Mouse (Mus musculus): Measurements from ENCODE around the gene Nlrp4f.
A peak's percentile ranks its signal among the peaks of the same experiment; 100 is the strongest.

Nlrp4f gene

DNA sequence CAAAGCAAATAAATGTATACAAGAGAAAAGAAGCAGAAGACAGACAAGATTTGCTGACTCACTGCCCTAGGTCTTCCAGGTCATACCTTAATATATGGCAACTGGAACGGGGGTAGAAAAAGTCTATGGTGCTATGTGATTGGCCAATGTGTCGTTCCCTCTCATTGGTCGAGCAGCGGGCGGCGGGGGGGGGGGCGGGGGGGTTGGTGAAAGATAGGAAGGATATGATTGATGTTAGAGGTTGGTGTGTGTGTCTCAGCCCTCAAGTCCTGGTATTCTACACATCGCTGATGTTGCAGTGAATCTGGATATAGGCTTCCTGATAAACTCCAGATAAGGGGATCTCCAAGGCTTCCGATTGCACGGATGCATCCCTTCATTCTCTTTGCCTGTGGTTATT, at the start of gene Nlrp4f:
Nlrp4f (minus strand) TSS at position 101 of the 400 bp plus-strand sequence.
- no peak for DNase-seq

DNA sequence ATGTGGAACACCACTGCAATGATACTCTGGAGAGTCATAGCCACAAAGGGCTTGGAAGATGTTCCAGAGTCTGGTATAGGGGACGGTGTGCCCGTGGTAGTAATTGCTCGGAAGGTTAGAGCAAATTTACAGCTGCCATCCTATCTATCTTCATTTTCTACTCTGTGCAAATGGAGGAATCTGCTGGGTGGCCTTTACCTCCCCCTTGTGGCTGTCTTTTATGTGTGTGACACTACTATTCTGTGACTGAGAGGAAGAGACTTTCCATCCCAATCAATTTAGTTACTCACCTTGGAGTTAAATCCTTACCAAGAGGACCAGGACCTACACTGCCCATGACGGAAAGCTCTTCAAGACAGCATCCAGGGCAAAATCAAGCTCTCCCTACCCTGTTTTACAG, 37.5 kb upstream of the Nlrp4f start:
- DNase-seq = no peak

DNA sequence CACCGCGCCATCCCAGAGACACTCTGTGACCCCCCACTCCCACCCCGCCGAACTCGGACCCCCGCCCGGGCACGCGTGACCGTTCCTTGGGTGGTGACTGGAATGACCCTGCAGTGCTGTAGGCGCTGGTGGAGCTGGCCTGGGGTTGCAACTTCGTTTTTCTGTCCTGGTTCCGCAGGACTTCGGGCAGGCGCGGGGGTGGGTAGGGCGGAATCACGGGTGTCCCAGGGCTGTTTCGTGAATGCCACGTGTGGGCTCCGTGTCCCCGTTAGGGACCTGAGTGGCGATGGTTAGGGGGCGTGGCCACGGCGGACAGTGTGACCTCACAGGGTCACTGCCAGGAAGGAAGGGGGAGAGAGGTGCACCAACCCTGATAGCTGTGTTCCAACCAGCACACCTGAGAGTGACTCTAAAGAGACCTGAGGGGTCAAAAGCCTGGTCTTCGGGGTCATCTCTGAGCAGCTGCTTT, 36.6 kb upstream of the Nlrp4f start:
- DNase-seq = peak; percentile 30

DNA sequence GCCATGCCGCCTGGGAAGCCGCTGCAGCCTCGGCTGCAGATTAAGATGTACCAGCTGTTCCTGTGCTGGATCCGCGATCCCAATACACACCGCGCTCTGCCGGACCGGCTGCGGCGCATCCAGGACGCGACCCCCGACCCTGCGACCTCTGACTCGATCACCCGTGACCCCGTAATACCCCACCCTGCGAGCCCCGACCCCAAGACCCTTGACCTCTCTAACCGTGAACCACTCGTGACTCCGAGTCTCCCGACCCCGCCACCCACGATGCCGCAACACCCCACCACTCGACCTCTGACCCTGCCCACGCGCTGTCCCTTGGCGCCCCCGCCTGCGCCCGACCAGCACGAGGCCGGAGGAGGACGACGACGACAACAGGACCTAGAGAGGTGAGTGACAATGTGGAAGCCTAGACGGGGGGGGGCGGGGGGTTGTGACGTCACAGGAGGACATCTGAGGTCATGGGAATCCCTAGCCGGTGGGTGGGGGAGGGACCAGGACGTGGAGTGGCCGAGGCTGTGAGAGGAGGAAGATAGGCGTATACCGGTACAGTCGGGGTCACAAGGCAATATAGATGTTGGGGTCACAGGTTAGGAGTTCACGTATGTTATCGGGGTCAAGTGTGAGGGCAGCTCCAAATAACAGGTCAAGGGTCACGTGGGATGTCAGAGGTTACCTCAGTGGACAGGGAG, 36.0 kb upstream of the Nlrp4f start:
- peak; percentile 67 for DNase-seq

DNA sequence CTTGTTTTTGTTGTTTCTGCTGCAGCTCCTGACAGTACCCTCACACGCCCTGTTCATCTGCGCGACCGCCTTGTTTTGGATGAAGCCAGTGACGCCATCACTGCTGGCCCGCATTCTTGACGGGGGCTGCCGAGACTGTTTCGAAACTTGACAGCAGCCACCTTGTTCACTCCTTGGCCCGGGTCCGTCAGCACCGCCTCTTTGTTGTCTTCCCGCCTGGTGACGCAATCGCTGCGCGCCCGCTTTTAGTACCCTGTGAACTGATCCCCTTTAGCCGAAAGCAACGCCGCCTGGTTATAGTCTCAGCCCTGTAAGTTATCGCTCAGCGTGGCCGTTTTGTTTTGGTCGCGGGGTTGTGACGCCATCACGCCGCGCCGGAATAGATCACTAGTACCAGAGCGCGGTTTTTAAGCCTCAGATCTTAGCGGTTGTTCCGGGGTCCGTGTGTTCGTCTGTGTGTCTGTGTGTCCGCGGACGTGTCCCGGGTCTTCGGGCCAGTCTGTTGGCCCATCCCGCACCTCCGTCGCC, 35.4 kb upstream of the Nlrp4f start:
- DNase-seq = peak; percentile 93

DNA sequence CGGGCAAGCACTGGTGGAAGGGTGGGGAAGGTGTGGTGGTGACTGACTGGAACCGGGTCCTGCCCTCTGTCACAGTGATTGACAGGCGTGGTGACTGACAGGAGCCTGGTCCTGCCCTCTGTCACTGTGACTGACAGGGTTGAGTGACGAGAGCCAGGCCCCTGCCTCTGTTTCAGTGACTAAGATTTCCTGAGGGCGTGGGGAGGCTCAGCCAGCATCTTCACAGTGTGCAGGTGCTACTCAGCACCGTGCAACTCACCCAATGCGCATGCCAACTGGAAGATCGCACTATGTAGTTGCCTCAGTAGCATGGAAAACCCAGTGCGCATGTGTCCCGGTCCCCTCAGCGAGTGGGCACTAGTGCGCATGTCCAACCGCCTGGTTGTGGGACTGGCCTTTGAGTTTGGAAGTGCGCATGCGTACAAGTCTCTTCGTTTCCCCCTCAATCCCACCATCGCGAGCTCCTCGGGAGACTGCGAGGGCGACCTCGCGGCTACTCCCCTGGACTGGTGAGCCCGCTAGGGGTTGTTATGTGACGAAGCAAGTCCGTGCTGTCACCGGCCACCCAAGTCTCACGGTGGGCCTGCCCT, 34.8 kb upstream of the Nlrp4f start:
- peak; percentile 95 for DNase-seq

DNA sequence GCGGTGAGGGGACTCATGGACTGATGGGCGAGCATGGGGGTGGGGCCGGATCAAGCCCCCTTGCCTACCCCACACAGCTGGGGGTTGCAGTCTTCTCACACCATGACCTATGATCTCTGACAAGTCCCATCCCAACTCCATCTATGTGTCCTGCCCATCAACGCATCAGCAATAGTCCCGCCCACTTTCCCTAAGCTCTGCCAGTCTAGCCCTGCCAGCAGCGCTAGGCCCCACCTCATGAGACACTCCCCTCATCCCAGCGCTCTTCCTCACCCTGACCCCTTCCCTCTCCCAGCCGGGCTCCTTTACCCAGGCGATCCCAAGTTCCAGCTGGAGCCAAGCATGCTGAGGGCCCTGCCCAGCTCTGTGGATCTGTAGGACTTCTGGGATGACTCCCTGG, 31.4 kb upstream of the Nlrp4f start:
- DNase-seq = no peak

DNA sequence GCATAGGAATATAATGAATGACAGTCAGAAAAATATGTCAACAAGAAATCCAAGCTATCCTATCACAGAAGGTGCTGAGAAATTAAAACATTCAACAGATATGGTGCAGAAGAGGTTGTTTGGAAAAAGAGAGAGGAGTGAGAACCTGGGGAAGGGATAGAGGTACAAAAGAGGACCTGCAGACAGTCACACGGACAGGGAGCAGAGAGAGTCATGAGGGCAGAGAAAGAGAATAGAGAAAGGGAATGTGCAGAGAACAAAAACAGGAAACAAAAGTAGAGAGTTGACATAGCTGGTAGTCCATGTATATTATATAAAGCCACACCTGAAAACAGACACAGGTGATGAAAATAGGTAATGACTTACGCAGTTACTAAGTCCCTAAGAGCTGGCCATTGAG, 20.9 kb upstream of the Nlrp4f start:
- no peak for DNase-seq

DNA sequence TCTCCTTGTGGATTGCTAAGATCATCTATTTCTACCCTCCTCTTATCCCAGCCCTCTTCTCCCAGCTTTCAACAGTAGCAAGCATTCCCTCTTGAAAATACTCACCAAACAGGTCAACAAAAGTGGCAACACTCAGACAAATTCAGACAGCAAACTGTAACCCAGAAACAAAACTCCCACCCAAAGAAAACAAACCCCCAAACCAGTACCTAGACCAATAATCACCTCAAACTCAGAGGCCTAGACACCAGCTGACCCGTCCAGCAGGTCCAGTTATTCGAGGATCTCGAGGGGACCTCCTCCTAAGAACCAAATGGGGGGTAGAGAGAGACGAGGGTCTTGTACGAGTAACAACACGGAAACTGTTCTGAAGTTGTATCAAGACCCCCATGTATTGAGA, 20.2 kb upstream of the Nlrp4f start:
- DNase-seq = no peak

DNA sequence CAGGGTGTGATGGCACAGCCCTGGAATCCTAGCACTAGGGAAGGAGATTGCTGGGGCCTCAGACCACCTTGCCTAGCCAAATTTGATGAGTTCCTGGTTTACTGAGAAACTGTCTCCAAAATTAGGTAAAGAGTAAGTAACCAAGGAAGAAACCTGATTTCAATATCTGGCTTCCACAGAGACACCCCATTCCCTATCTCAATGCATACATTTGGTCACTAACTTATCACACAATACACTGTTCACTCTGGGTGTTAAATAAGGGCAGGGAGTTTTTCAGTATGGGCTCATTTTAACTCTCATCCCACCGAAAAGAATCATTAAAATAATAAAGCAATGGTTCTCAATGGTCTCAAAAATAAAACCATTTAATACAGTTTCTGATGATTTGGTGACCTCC, 5.1 kb downstream of the Nlrp4f start:
- no peak for DNase-seq

DNA sequence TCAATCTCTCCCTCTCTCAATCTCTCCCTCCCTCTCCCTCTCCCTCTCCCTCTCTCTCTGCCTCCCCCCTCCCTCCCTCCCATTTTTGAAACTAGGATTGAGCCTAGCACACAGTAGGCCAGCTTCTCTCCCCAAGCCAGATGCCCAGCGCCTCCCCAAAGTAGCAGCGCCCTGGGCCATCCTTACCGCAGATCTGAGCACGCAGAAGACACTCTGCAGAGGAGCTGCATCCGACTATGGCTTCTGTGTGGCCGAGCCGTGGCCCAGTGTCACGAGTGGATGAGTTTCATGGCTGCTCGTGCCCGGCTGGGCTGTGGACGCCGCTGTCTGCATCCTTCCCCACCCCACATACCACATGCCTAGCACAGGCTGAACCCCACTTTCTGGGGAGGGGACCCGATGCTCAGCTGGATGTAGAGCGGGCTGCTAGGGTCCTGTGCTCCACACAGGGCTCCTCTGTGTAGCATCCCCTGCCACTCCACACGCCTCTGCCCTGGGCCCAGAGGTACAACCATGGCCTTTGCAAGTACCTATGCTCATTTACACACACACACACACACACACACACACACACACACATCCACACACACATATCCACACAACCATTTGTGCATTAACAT, 29.2 kb downstream of the Nlrp4f start:
- no peak for DNase-seq

DNA sequence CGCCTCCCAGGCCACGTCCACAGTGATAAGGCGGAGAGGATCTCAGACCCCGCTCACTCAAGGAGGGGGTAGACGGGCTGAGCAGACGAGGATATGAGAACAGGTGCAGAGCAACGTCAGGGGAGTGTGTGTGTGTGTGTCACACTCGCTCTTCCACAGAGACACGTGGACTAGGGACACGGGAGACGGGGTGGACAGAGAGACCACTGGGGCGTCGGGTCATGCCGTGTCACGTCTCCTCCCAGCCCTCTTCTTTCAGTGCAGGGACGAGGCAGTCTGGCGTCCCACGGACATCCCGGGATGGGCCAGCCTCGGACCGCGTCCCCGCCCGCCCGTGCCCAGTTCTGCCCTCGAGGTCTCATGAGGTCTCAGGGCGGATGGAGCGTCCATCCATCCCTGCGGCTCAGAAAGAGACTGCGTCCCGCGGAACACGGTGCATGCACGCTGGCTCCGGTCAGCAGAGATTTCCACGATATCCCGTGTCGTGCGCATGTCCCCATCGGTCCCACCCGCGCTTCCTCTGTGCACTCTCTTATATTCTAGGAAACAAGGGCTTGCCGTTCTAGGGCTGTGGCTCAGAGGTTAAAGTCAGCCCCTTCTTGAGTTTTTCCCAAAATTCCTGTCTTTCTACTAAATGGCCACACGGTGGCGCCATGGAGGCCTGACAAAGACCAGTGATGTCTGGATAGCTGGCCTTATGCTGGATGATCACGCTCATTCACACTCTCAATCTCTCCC, 29.9 kb downstream of the Nlrp4f start:
- peak; percentile 39 for DNase-seq

DNA sequence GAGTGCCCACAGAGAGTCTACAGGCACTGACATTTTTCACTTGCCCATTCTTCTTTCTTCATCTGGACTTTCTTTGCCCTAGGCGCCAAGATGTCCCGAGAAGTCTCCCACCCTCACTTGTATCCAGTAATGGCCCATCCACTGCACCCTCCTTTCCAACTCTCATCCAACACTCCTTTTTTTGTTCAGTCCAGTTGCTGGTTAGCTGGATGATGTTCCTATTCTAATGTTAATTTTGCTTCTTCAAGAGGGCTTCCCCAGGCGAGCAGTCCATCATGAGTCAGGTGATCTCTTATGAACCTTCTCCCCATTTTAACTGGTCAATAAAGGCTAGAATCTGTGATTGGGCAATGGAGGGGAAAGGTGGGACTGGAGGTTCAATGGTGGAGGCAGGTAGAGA, 31.7 kb downstream of the Nlrp4f start:
- no peak for DNase-seq

DNA sequence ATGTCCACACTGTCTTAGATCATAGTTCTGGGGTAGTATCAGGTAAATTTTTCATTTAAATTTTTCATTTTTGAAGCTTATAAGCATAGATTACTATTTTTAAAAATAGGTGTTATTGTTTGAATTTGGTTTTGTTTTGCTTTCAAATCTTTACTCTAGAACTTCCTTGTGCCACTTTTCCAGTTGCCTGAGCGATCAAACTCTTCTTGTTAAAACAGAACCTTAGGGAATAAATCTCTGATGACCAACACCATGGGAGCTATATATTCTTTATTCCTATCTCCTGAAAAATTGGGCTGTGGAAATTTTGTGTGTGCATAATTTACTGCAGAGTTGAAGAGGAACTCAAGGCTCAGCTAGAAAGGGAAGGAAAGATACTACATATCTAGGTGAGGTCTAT, 55.8 kb downstream of the Nlrp4f start, which contains the start of gene Olfr466:
Olfr466 (plus strand) TSS at position 301 of the 400 bp plus-strand sequence.
- no peak for DNase-seq

DNA sequence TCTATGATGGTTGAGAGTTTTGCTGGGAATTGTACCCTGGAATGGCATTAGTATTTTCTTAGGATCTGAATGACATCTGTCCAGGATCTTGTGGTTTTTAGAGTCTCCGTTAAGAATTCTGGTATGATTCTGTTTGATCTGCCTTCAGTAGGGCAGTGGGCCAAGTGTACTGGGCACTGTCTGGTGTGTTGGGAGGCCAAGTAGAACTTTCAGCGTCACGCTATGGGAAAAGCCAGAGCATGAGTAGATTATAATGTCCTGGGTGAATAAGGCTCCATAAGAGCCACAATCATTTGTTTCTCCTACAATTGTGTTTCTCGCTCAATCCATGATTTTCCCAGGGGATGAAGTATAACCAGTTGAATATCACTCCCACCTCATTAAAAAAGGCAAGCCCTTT, 68.0 kb downstream of the Nlrp4f start, which contains the start of gene Olfr465-ps1:
Olfr465-ps1 (plus strand) TSS at position 301 of the 400 bp plus-strand sequence.
- DNase-seq = no peak
